ENCODE assay signal across 8 mouse cellular contexts in genomic region chr11:62537590-62537989, GRCm38 (mm10). TPM values are rescaled to one million over a fixed set of nuclear protein-coding genes. Genes with fewer than 3 reads are reported as not detected.
DNase-seq lines count a peak whose midpoint lies in the region; ATAC-seq and TF ChIP-seq lines count a peak whose summit lies in the region.
"Had no signal": no experiment of that assay in that cellular context is flagged by ENCODE, and none has a peak within 500 bp of the region (broad histone marks: within the 10 kb centered on the region; RNA-seq: fewer than 3 reads in every experiment).

No protein-coding gene starts in this region.

- ATAC-seq in stomach, embryonic 14.5 days (ENCODE audit: insufficient number of reproducible peaks, insufficient read depth, low FRiP score, low read depth), result no peak
- ATAC-seq in stomach, postnatal 0 days (ENCODE audit: low FRiP score, low TSS enrichment), result no peak
- ATAC-seq in limb, embryonic 15.5 days (ENCODE audit: insufficient number of reproducible peaks, low FRiP score, low TSS enrichment, low read depth), result no peak

- H3K27ac ChIP-seq in stomach, embryonic 14.5 days (ENCODE audit: low read length), result no peak overlapping the region
- no peak overlapping the region for H3K27ac ChIP-seq in stomach, postnatal 0 days (replicated peaks)
- no peak overlapping the region for H3K27ac ChIP-seq in forebrain, embryonic 10.5 days
- H3K27ac ChIP-seq in limb, embryonic 15.5 days, result no peak overlapping the region

- 0 out of 2 replicates have a peak overlapping the region, but pooled peaks have one; percentile 19 for H3K4me2 ChIP-seq in stomach, embryonic 14.5 days (replicated peaks; ENCODE audit: low read depth, low read length)
- H3K4me2 ChIP-seq in stomach, postnatal 0 days (replicated peaks; ENCODE audit: low read depth), result no peak overlapping the region
- H3K4me2 ChIP-seq in limb, embryonic 15.5 days, result 0 out of 2 replicates have a peak overlapping the region, but pooled peaks have one; percentile 19

- WGBS in stomach, embryonic 14.5 days, result 43% methylated on average over 7 of the region's 7 CpGs
- WGBS in stomach, postnatal 0 days, result 67% methylated on average over 7 of the region's 7 CpGs
- 47% methylated on average over 7 of the region's 7 CpGs for WGBS in forebrain, embryonic 10.5 days
- WGBS in limb, embryonic 15.5 days, result 41% methylated on average over 7 of the region's 7 CpGs

- no peak overlapping the region for H3K4me3 ChIP-seq in stomach, embryonic 14.5 days (ENCODE audit: low read depth, low read length)
- no peak overlapping the region for H3K4me3 ChIP-seq in stomach, postnatal 0 days (ENCODE audit: low read depth, low read length)
- H3K4me3 ChIP-seq in forebrain, embryonic 10.5 days, result peak overlapping the region; percentile 76
- 0 out of 2 replicates have a peak overlapping the region, but pooled peaks have one; percentile 7 for H3K4me3 ChIP-seq in limb, embryonic 15.5 days

- TF ChIP-seq CTCF in stomach, postnatal 0 days (IDR thresholded peaks at IDR 0.05; ENCODE audit: low read depth), result no peak

- no peak for DNase-seq in stomach, postnatal 0 days (ENCODE audit: low spot score)
- DNase-seq in forebrain, embryonic 10.5 days (ENCODE audit: extremely low spot score, low spot score), result no peak
- DNase-seq in urinary bladder, postnatal 10 days (ENCODE audit: low spot score), result no peak
- no peak for DNase-seq in layer of hippocampus, adult 11-12 months (ENCODE audit: low spot score)
- no peak for DNase-seq in adrenal gland, postnatal 14 days
- DNase-seq: lung, postnatal 14 days had no signal

- no peak overlapping the region for H3K9ac ChIP-seq in stomach, embryonic 14.5 days (replicated peaks; ENCODE audit: low read depth, low read length)
- H3K9ac ChIP-seq in stomach, postnatal 0 days (ENCODE audit: low read length), result no peak overlapping the region
- no peak overlapping the region for H3K9ac ChIP-seq in limb, embryonic 15.5 days

- H3K9me3 ChIP-seq in stomach, embryonic 14.5 days (ENCODE audit: control insufficient read depth, low read depth, low read length), result no peaks in the 10 kb centered on the region
- no peaks in the 10 kb centered on the region for H3K9me3 ChIP-seq in stomach, postnatal 0 days (ENCODE audit: control insufficient read depth, low read length)
- no peaks in the 10 kb centered on the region for H3K9me3 ChIP-seq in forebrain, embryonic 10.5 days
- H3K9me3 ChIP-seq in limb, embryonic 15.5 days, result no peaks in the 10 kb centered on the region

- TF ChIP-seq EP300 in stomach, postnatal 0 days (optimal IDR thresholded peaks at IDR 0.05), result no peak

- H3K4me1 ChIP-seq in stomach, embryonic 14.5 days (ENCODE audit: control insufficient read depth, insufficient read depth, low read length), result no peaks in the 10 kb centered on the region
- H3K4me1 ChIP-seq in stomach, postnatal 0 days (replicated peaks; ENCODE audit: control insufficient read depth, insufficient read depth), result peaks cover 3% of the 10 kb centered on the region
- peaks cover 32% of the 10 kb centered on the region for H3K4me1 ChIP-seq in forebrain, embryonic 10.5 days
- peaks cover 11% of the 10 kb centered on the region for H3K4me1 ChIP-seq in limb, embryonic 15.5 days

- H3K27me3 ChIP-seq in stomach, embryonic 14.5 days (ENCODE audit: control insufficient read depth, insufficient read depth, low read length), result no peaks in the 10 kb centered on the region
- no peaks in the 10 kb centered on the region for H3K27me3 ChIP-seq in stomach, postnatal 0 days (ENCODE audit: control insufficient read depth, insufficient read depth, low read length)
- H3K27me3 ChIP-seq in forebrain, embryonic 10.5 days (ENCODE audit: poor library complexity, severe bottlenecking), result peaks cover 35% of the 10 kb centered on the region
- peaks cover 10% of the 10 kb centered on the region; the same call in 1 of the 2 replicates for H3K27me3 ChIP-seq in limb, embryonic 15.5 days

- no peaks in the 10 kb centered on the region for H3K36me3 ChIP-seq in stomach, embryonic 14.5 days (ENCODE audit: control insufficient read depth, insufficient read depth, low read length)
- no peaks in the 10 kb centered on the region for H3K36me3 ChIP-seq in stomach, postnatal 0 days (ENCODE audit: control insufficient read depth, insufficient read depth, low read length)
- peaks cover 33% of the 10 kb centered on the region for H3K36me3 ChIP-seq in forebrain, embryonic 10.5 days (replicated peaks)
- no peaks in the 10 kb centered on the region for H3K36me3 ChIP-seq in limb, embryonic 15.5 days

RNA-seq across cellular contexts. Expression of gene Cenpv, which starts 1.5 kb away (rescaled TPM):
- polyA plus RNA-seq in stomach, embryonic 14.5 days (2014; fragmentation: Nextera tagmentation; extraction: Ambion mirVana), result 16.2 and 22.0 TPM in 2 replicates
- polyA plus RNA-seq in stomach, postnatal 0 days (2015; fragmentation: Nextera tagmentation; extraction: Ambion mirVana), result 17.8 and 18.6 TPM in 2 replicates
- polyA plus RNA-seq in forebrain, embryonic 10.5 days (2016; fragmentation: Nextera tagmentation; extraction: Ambion mirVana), result 35.6 and 38.6 TPM in 2 replicates
- 14.2 and 15.9 TPM in 2 replicates for polyA plus RNA-seq in limb, embryonic 15.5 days (2015; fragmentation: Nextera tagmentation; extraction: Ambion mirVana)
- total RNA-seq in adrenal gland, postnatal 14 days (2021), result 40.5 and 50.7 TPM in 2 replicates

RNA-seq across cellular contexts. Expression of gene Ubb, which starts 13.4 kb away (rescaled TPM):
- 3,062 and 3,133 TPM in 2 replicates for polyA plus RNA-seq in stomach, embryonic 14.5 days (2014; fragmentation: Nextera tagmentation; extraction: Ambion mirVana)
- polyA plus RNA-seq in stomach, postnatal 0 days (2015; fragmentation: Nextera tagmentation; extraction: Ambion mirVana), result 1,850 and 1,934 TPM in 2 replicates
- polyA plus RNA-seq in forebrain, embryonic 10.5 days (2016; fragmentation: Nextera tagmentation; extraction: Ambion mirVana), result 3,270 and 3,283 TPM in 2 replicates
- 3,280 and 3,478 TPM in 2 replicates for polyA plus RNA-seq in limb, embryonic 15.5 days (2015; fragmentation: Nextera tagmentation; extraction: Ambion mirVana)
- total RNA-seq in adrenal gland, postnatal 14 days (2021), result 1,185 and 1,189 TPM in 2 replicates

RNA-seq across cellular contexts. Expression of gene Trpv2, which starts 36.7 kb away (rescaled TPM):
- polyA plus RNA-seq in stomach, embryonic 14.5 days (2014; fragmentation: Nextera tagmentation; extraction: Ambion mirVana), result 12.0 and 12.8 TPM in 2 replicates
- 9.6 and 11.0 TPM in 2 replicates for polyA plus RNA-seq in stomach, postnatal 0 days (2015; fragmentation: Nextera tagmentation; extraction: Ambion mirVana)
- 2.1 and 2.5 TPM in 2 replicates for polyA plus RNA-seq in forebrain, embryonic 10.5 days (2016; fragmentation: Nextera tagmentation; extraction: Ambion mirVana)
- 4.1 and 5.1 TPM in 2 replicates for polyA plus RNA-seq in limb, embryonic 15.5 days (2015; fragmentation: Nextera tagmentation; extraction: Ambion mirVana)
- total RNA-seq in adrenal gland, postnatal 14 days (2021), result 3.8 and 5.1 TPM in 2 replicates

Comparison
In these comparisons a context has a peak if more than half of its experiments do, and no peak if none do; other contexts are left out.
1. H3K4me3 ChIP-seq: peak in forebrain, embryonic 10.5 days (single experiment) and limb, embryonic 15.5 days (single experiment); none in stomach, embryonic 14.5 days (single experiment) and stomach, postnatal 0 days (single experiment).